ENCODE assay signal across 7 mouse cellular contexts in genomic region chr11:32454231-32454799, GRCm38 (mm10). TPM values are rescaled to one million over a fixed set of nuclear protein-coding genes. Genes with fewer than 3 reads are reported as not detected.
DNase-seq lines count a peak whose midpoint lies in the region; ATAC-seq and TF ChIP-seq lines count a peak whose summit lies in the region.

No protein-coding gene starts in this region.

- ATAC-seq in erythroblast, adult 5-6 weeks (replicated peaks; ENCODE audit: low FRiP score, poor library complexity, severe bottlenecking), result peak; percentile 58
- ATAC-seq in intestine, embryonic 16.5 days, result no peak
- no peak for ATAC-seq in midbrain, postnatal 0 days (ENCODE audit: low FRiP score)

- no peaks in the 10 kb centered on the region for H3K27me3 ChIP-seq in testis, adult 2 months (ENCODE audit: control insufficient read depth, insufficient read depth, low read length)
- no peaks in the 10 kb centered on the region for H3K27me3 ChIP-seq in intestine, embryonic 16.5 days (replicated peaks; ENCODE audit: control insufficient read depth, insufficient read depth, low read length)
- no peaks in the 10 kb centered on the region for H3K27me3 ChIP-seq in midbrain, postnatal 0 days (ENCODE audit: insufficient read depth, low read length)

- H3K9me3 ChIP-seq in intestine, embryonic 16.5 days (ENCODE audit: control insufficient read depth, low read length), result no peaks in the 10 kb centered on the region
- no peaks in the 10 kb centered on the region for H3K9me3 ChIP-seq in midbrain, postnatal 0 days (ENCODE audit: low read length)

- peak overlapping the region; percentile 97 for H3K4me2 ChIP-seq in intestine, embryonic 16.5 days (ENCODE audit: low read depth, low read length)
- H3K4me2 ChIP-seq in midbrain, postnatal 0 days (ENCODE audit: low read depth, low read length, poor library complexity, severe bottlenecking), result peak overlapping the region; percentile 83

- 4% methylated on average over 19 of the region's 19 CpGs for WGBS in intestine, embryonic 16.5 days
- WGBS in midbrain, postnatal 0 days, result 2% methylated on average over 19 of the region's 19 CpGs

- H3K27ac ChIP-seq in testis, adult 2 months (ENCODE audit: control insufficient read depth, insufficient read depth, low read depth, low read length), result peak overlapping the region; percentile 86
- peak overlapping the region; percentile 54 for H3K27ac ChIP-seq in intestine, embryonic 16.5 days (ENCODE audit: low read length)
- H3K27ac ChIP-seq in midbrain, postnatal 0 days (ENCODE audit: low read depth, low read length), result peak overlapping the region; percentile 93

- no peak for TF ChIP-seq POLR2A in testis, adult 2 months (IDR thresholded peaks at IDR 0.05; ENCODE audit: control insufficient read depth, low read depth, low read length)

- no peak for TF ChIP-seq CTCF in testis, adult 2 months (IDR thresholded peaks at IDR 0.05; ENCODE audit: control insufficient read depth, insufficient read depth, insufficient replicate concordance, low read depth, low read length)
- TF ChIP-seq CTCF in midbrain, postnatal 0 days (IDR thresholded peaks at IDR 0.05), result no peak

- peak overlapping the region; percentile 96 for H3K4me3 ChIP-seq in testis, adult 2 months (ENCODE audit: control insufficient read depth, low read depth, low read length)
- H3K4me3 ChIP-seq in intestine, embryonic 16.5 days (ENCODE audit: low read length), result peak overlapping the region; percentile 95
- H3K4me3 ChIP-seq in midbrain, postnatal 0 days (ENCODE audit: low read depth, low read length), result peak overlapping the region; percentile 77

- no peaks in the 10 kb centered on the region; the same call in 1 of the 2 replicates for H3K4me1 ChIP-seq in testis, adult 2 months (ENCODE audit: control insufficient read depth, insufficient read depth, low read length)
- H3K4me1 ChIP-seq in intestine, embryonic 16.5 days (ENCODE audit: control insufficient read depth, insufficient read depth, low read length), result peaks cover 3% of the 10 kb centered on the region; the same call in 1 of the 2 replicates
- H3K4me1 ChIP-seq in midbrain, postnatal 0 days (ENCODE audit: insufficient read depth, low read length), result no peaks in the 10 kb centered on the region

- H3K36me3 ChIP-seq in testis, adult 2 months (ENCODE audit: control insufficient read depth, insufficient read depth, low read length), result no peaks in the 10 kb centered on the region
- H3K36me3 ChIP-seq in intestine, embryonic 16.5 days (ENCODE audit: control insufficient read depth, insufficient read depth, low read length), result no peaks in the 10 kb centered on the region
- no peaks in the 10 kb centered on the region for H3K36me3 ChIP-seq in midbrain, postnatal 0 days (ENCODE audit: insufficient read depth, low read length)

- no peak for DNase-seq in testis, postnatal 10 days (ENCODE audit: low spot score)
- DNase-seq in midbrain, postnatal 0 days (ENCODE audit: low spot score), result no peak
- no peak for DNase-seq in spleen, adult 18-20 months
- DNase-seq in cerebellum, adult 18-20 months, result no peak

- peak overlapping the region; percentile 95 for H3K9ac ChIP-seq in intestine, embryonic 16.5 days (ENCODE audit: low read depth, low read length)
- peak overlapping the region; percentile 82 for H3K9ac ChIP-seq in midbrain, postnatal 0 days (replicated peaks; ENCODE audit: low read length, poor library complexity, severe bottlenecking)

RNA-seq across cellular contexts. Expression of gene Ubtd2, which starts 0.9 kb away (rescaled TPM):
- polyA plus RNA-seq in testis, adult 2 months (2012; rRNA removed), result 109 and 120 TPM in 2 replicates
- 0.58 and 1.3 TPM in 2 replicates for total RNA-seq in erythroblast, adult 5-6 weeks (2015; ENCODE audit: low replicate concordance)
- total RNA-seq in erythroblast, adult 5-6 weeks (2017; ENCODE audit: low replicate concordance), result not detected in 2 replicates
- 21.8 and 22.6 TPM in 2 replicates for polyA plus RNA-seq in intestine, embryonic 16.5 days (2015; fragmentation: Nextera tagmentation; extraction: Ambion mirVana)
- total RNA-seq in midbrain, postnatal 0 days (2014; rRNA removed), result 57.5 and 61.1 TPM in 2 replicates
- 28.5 and 32.4 TPM in 2 replicates for polyA plus RNA-seq in midbrain, postnatal 0 days (2015; fragmentation: Nextera tagmentation; extraction: Ambion mirVana)
